Mouse (Mus musculus): ENCODE data around the gene Zcwpw1. TPM values are rescaled to one million over a fixed set of nuclear protein-coding genes. Genes with fewer than 3 reads are reported as not detected.

The Zcwpw1 gene
- total and polyA plus RNA-seq, 3 experiments, result 11.1 to 16.0 TPM; not detected in 1

- TF ChIP-seq KAT2A (conservative IDR thresholded peaks at IDR 0.05; ENCODE audit: low read depth, low read length) (no peak), CHD1 (IDR thresholded peaks at IDR 0.05; ENCODE audit: low read depth, low read length) (no peak), USF1 (IDR thresholded peaks at IDR 0.05; ENCODE audit: low read depth, low read length) (no peak), ZMIZ1 (IDR thresholded peaks at IDR 0.05; ENCODE audit: low read depth, low read length) (no peak), MAFK (IDR thresholded peaks at IDR 0.05; ENCODE audit: borderline replicate concordance, low read depth, low read length) (no peak), E2F4 (IDR thresholded peaks at IDR 0.05; ENCODE audit: borderline replicate concordance, low read depth, low read length) (no peak), EP300 (IDR thresholded peaks at IDR 0.05; ENCODE audit: low read depth in 1 of 2, low read length in 2 of 2) (no peak), CTCF (IDR thresholded peaks at IDR 0.05 in 2 of 3, conservative IDR thresholded peaks at IDR 0.05 in 1 of 3; ENCODE audit: control insufficient read depth in 1 of 3, insufficient read depth in 1 of 3, low read depth in 2 of 3, low read length in 3 of 3, poor library complexity in 1 of 3, severe bottlenecking in 1 of 3) (no peak), NRF1 (IDR thresholded peaks at IDR 0.05; ENCODE audit: insufficient read depth, low read depth, low read length, poor library complexity, severe bottlenecking) (no peak), USF2 (IDR thresholded peaks at IDR 0.05; ENCODE audit: borderline replicate concordance in 1 of 2, insufficient read depth in 1 of 2, low read depth in 1 of 2, low read length in 2 of 2) (no peak)
- H3K4me3 ChIP-seq (ENCODE audit: control insufficient read depth in 1 of 2, insufficient read depth in 1 of 2, low read depth in 2 of 2, low read length in 2 of 2), result no peak overlapping the region
- H3K79me2 ChIP-seq (ENCODE audit: control insufficient read depth, insufficient read depth, low read length, poor library complexity), result no peaks in the 10 kb centered on the region
- DNase-seq (ENCODE audit: low read depth, low spot score), result no peak
- no peaks in the 10 kb centered on the region for H3K4me1 ChIP-seq (ENCODE audit: control insufficient read depth in 1 of 2, insufficient read depth in 2 of 2, low read length in 2 of 2)
- no peaks in the 10 kb centered on the region for H3K9me3 ChIP-seq (replicated peaks; ENCODE audit: insufficient read depth, low read length)
- H3K27ac ChIP-seq (ENCODE audit: control insufficient read depth, low read depth, low read length), result no peak overlapping the region
- H3K27me3 ChIP-seq (ENCODE audit: control insufficient read depth in 1 of 2, insufficient read depth in 2 of 2, low read length in 2 of 2), result no peaks in the 10 kb centered on the region
- H3K36me3 ChIP-seq (ENCODE audit: control insufficient read depth in 1 of 2, insufficient read depth in 2 of 2, low read length in 2 of 2), result peaks cover 0 to 7% of the 10 kb centered on the region in 2 experiments; a peak in 3 of 4 replicates
- no peak overlapping the region for H3K9ac ChIP-seq (ENCODE audit: control insufficient read depth, low read depth, low read length, poor library complexity, severe bottlenecking)
These were observed 32.2 kb upstream of the Zcwpw1 start for GRCm38 (mm10) chr5:137755425-137755824.

- no peaks in the 10 kb centered on the region for H3K9me3 ChIP-seq (replicated peaks; ENCODE audit: insufficient read depth, low read length)
- H3K36me3 ChIP-seq (ENCODE audit: control insufficient read depth in 1 of 2, insufficient read depth in 2 of 2, low read length in 2 of 2), result peaks cover 0 to 7% of the 10 kb centered on the region in 2 experiments; a peak in 3 of 4 replicates
- H3K27ac ChIP-seq (ENCODE audit: control insufficient read depth, low read depth, low read length), result no peak overlapping the region
- TF ChIP-seq TCF12 (IDR thresholded peaks at IDR 0.05; ENCODE audit: low read depth, low read length), result no peak
- TF ChIP-seq GATA1 (IDR thresholded peaks at IDR 0.05; ENCODE audit: low read depth, low read length), result no peak
- TF ChIP-seq MAZ (IDR thresholded peaks at IDR 0.05; ENCODE audit: low read depth, low read length), result no peak
- no peak for TF ChIP-seq HCFC1 (IDR thresholded peaks at IDR 0.05; ENCODE audit: low read depth, low read length)
- no peak for TF ChIP-seq TAL1 (IDR thresholded peaks at IDR 0.05; ENCODE audit: low read length)
- TF ChIP-seq TBP (IDR thresholded peaks at IDR 0.05; ENCODE audit: low read depth, low read length), result no peak
- TF ChIP-seq USF2 (IDR thresholded peaks at IDR 0.05; ENCODE audit: borderline replicate concordance in 1 of 2, insufficient read depth in 1 of 2, low read depth in 1 of 2, low read length in 2 of 2), result no peak
- TF ChIP-seq MXI1 (IDR thresholded peaks at IDR 0.05; ENCODE audit: low read depth, low read length), result no peak
- no peak for TF ChIP-seq MAX (IDR thresholded peaks at IDR 0.05; ENCODE audit: low read length)
- no peak for TF ChIP-seq EP300 (IDR thresholded peaks at IDR 0.05; ENCODE audit: low read depth in 1 of 2, low read length in 2 of 2)
- no peak for TF ChIP-seq ZNF384 (IDR thresholded peaks at IDR 0.05; ENCODE audit: low read depth, low read length)
- no peak for TF ChIP-seq SIN3A (IDR thresholded peaks at IDR 0.05; ENCODE audit: low read length)
- no peak for DNase-seq (ENCODE audit: low read depth, low spot score)
- no peaks in the 10 kb centered on the region for H3K79me2 ChIP-seq (ENCODE audit: control insufficient read depth, insufficient read depth, low read length, poor library complexity)
- H3K4me1 ChIP-seq (ENCODE audit: control insufficient read depth in 1 of 2, insufficient read depth in 2 of 2, low read length in 2 of 2), result no peaks in the 10 kb centered on the region
- H3K4me3 ChIP-seq (ENCODE audit: control insufficient read depth in 1 of 2, insufficient read depth in 1 of 2, low read depth in 2 of 2, low read length in 2 of 2), result no peak overlapping the region
- no peak overlapping the region for H3K9ac ChIP-seq (ENCODE audit: control insufficient read depth, low read depth, low read length, poor library complexity, severe bottlenecking)
- H3K27me3 ChIP-seq (ENCODE audit: control insufficient read depth in 1 of 2, insufficient read depth in 2 of 2, low read length in 2 of 2), result no peaks in the 10 kb centered on the region
These were observed 31.5 kb upstream of the Zcwpw1 start for GRCm38 (mm10) chr5:137756106-137756505.
